Mouse (Mus musculus) MEL (cell line): Measurements from ENCODE around the gene Urgcp.

Experiments
- CHD1 ChIP-seq: IDR thresholded peaks from 2 replicates; pipeline ENCODE4 v1.6.1; 2012; ENCODE audit warnings: low read depth, mild to moderate bottlenecking, inconsistent platforms, low read length, improper control_type of control experiment
- CTCF ChIP-seq, 3 experiments: IDR thresholded peaks in 2 of 3; conservative IDR thresholded peaks in 1 of 3; 2 replicates each; pipeline ENCODE4 v1.5.1; 2011 to 2012; ENCODE audit warnings: low read length in 3 of 3, low read depth in 2 of 3, mild to moderate bottlenecking in 2 of 3, improper control_type of control experiment in 1 of 3, inconsistent platforms in 1 of 3, mixed read lengths in 1 of 3, moderate library complexity in 1 of 3; ENCODE audit not compliant: control insufficient read depth in 1 of 3, insufficient read depth in 1 of 3, poor library complexity in 1 of 3, severe bottlenecking in 1 of 3
- E2F4 ChIP-seq: IDR thresholded peaks from 2 replicates; pipeline ENCODE4 v1.6.1; 2011; ENCODE audit warnings: low read depth, low read length, improper control_type of control experiment, borderline replicate concordance
- EP300 ChIP-seq, 2 experiments: IDR thresholded peaks; 2 replicates each; pipeline ENCODE4 v1.6.1; 2011; ENCODE audit warnings: improper control_type of control experiment in 2 of 2, low read length in 2 of 2, low read depth in 1 of 2, mild to moderate bottlenecking in 1 of 2
- JUND ChIP-seq: IDR thresholded peaks from 2 replicates; pipeline ENCODE4 v1.6.1; 2011; ENCODE audit warnings: low read depth, mild to moderate bottlenecking, improper control_type of control experiment, low read length
- MAFK ChIP-seq: IDR thresholded peaks from 2 replicates; pipeline ENCODE4 v1.6.1; 2011; ENCODE audit warnings: low read depth, mild to moderate bottlenecking, low read length, improper control_type of control experiment, borderline replicate concordance
- MAZ ChIP-seq: IDR thresholded peaks from 2 replicates; pipeline ENCODE4 v1.6.1; 2012; ENCODE audit warnings: low read depth, mild to moderate bottlenecking, inconsistent platforms, low read length, improper control_type of control experiment
- POLR2A ChIP-seq, 2 experiments: IDR thresholded peaks; 2 replicates each; pipeline ENCODE4 v1.6.1; 2011 to 2012; ENCODE audit warnings: low read length in 2 of 2, mild to moderate bottlenecking in 2 of 2, control low read depth in 1 of 2, improper control_type of control experiment in 1 of 2, low read depth in 1 of 2, moderate library complexity in 1 of 2; ENCODE audit not compliant: control insufficient read depth in 1 of 2, insufficient read depth in 1 of 2, poor library complexity in 1 of 2
- POLR2AphosphoS2 ChIP-seq: IDR thresholded peaks from 2 replicates; pipeline ENCODE4 v1.6.1; 2011; ENCODE audit warnings: low read length, improper control_type of control experiment
- RCOR1 ChIP-seq: IDR thresholded peaks from 2 replicates; pipeline ENCODE4 v1.6.1; 2012; ENCODE audit warnings: low read depth, mild to moderate bottlenecking, inconsistent platforms, low read length, improper control_type of control experiment
- TCF12 ChIP-seq: IDR thresholded peaks from 2 replicates; pipeline ENCODE4 v1.6.1; 2014; ENCODE audit warnings: low read depth, mild to moderate bottlenecking, inconsistent platforms, low read length, improper control_type of control experiment, moderate library complexity
- ZKSCAN1 ChIP-seq: IDR thresholded peaks from 2 replicates; pipeline ENCODE4 v1.6.1; 2012; ENCODE audit warnings: low read depth, mild to moderate bottlenecking, inconsistent platforms, low read length, improper control_type of control experiment, moderate library complexity

- TF ChIP-seq CTCF (IDR thresholded peaks at IDR 0.05 in 2 of 3, conservative IDR thresholded peaks at IDR 0.05 in 1 of 3; ENCODE audit: control insufficient read depth in 1 of 3, insufficient read depth in 1 of 3, low read depth in 2 of 3, low read length in 3 of 3, poor library complexity in 1 of 3, severe bottlenecking in 1 of 3) (no peak), E2F4 (no peak), ZKSCAN1 (no peak), EP300 (IDR thresholded peaks at IDR 0.05; ENCODE audit: low read depth in 1 of 2, low read length in 2 of 2) (no peak), POLR2A (IDR thresholded peaks at IDR 0.05; ENCODE audit: control insufficient read depth in 1 of 2, insufficient read depth in 1 of 2, low read depth in 1 of 2, low read length in 2 of 2, poor library complexity in 1 of 2) (no peak), TCF12 (no peak), JUND (no peak), POLR2AphosphoS2 (no peak), MAFK (no peak), RCOR1 (no peak), MAZ (no peak), CHD1 (no peak)
Observed at GRCm38 (mm10) chr11:5766019-5766418, 3.8 kb upstream of the Urgcp start.
